38 mouse cellular contexts compared by ENCODE assay signal in the genomic region with DNA sequence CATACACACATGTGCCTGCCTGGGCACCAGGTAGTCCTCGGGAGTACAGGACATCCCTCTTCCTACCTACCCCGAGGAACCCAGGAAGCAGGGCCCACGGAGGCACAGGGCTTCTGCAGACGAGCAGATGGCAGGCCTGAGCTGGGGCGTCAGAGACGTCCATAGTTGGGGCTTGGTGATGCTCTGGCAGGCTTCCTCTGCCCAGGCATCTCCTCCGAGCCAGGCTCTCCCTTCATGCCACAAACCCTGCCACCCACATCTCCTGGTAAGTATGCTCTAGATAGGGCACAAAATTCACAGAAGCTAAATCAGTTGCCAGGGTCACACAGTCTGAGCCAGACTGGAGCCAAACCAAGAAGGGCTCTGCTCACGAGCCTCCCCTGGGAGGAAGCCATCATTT. TPM values are rescaled to one million over a fixed set of nuclear protein-coding genes. Genes with fewer than 3 reads are reported as not detected.
A peak's percentile ranks its signal among the peaks of the same experiment; 100 is the strongest.
DNase-seq lines count a peak whose midpoint lies in the region; TF ChIP-seq lines count a peak whose summit lies in the region.
"Had no signal": no experiment of that assay in that cellular context is flagged by ENCODE, and none has a peak within 500 bp of the region (broad histone marks: within the 10 kb centered on the region; RNA-seq: fewer than 3 reads in every experiment).

No protein-coding gene starts in this region.

- peaks cover 12% of the 10 kb centered on the region for H3K4me1 ChIP-seq in testis, adult 2 months (ENCODE audit: control insufficient read depth, insufficient read depth, low read length)
- H3K4me1 ChIP-seq: liver, embryonic 15.5 days had no signal

- peak; percentile 45 to 49 for DNase-seq in frontal cortex, postnatal 36 days (ENCODE audit: low spot score in 2 of 2)
- no peak for DNase-seq in frontal cortex, postnatal 14 days (ENCODE audit: low spot score in 2 of 2)
- DNase-seq in left cerebral cortex, postnatal 4 days: peak; percentile 32
- no peak for DNase-seq in left cerebral cortex, postnatal 14 days (ENCODE audit: low spot score in 2 of 2)
- no peak for DNase-seq in testis, postnatal 14 days (ENCODE audit: low spot score)
- DNase-seq in lung, postnatal 25 days (ENCODE audit: low spot score): no peak
- DNase-seq: adrenal gland, postnatal 36 days; B cell, adult 2 months; cerebellum, adult 9-10 months; gastrocnemius, postnatal 10 days; heart, postnatal 36 days; layer of hippocampus, postnatal 36 days; lung, embryonic 14.5 days; lung, postnatal 14 days; right cerebral cortex, postnatal 14 days; thymus, postnatal 4 days had no signal

- intact Hi-C loops in left cerebral cortex, postnatal 4 days (cut with DNase I): no loop called here
- intact Hi-C loops in left cerebral cortex, postnatal 14 days (cut with DNase I): no loop called here

- H3K27ac ChIP-seq in testis, adult 2 months (ENCODE audit: control insufficient read depth, insufficient read depth, low read depth, low read length): no peak overlapping the region
- H3K27ac ChIP-seq: embryonic facial prominence, embryonic 15.5 days; forebrain, embryonic 13.5 days; heart, embryonic 10.5 days; hindbrain, embryonic 12.5 days; hindbrain, postnatal 0 days; intestine, embryonic 15.5 days; limb, embryonic 10.5 days; limb, embryonic 15.5 days; liver, embryonic 15.5 days; midbrain, embryonic 10.5 days; neural tube, embryonic 12.5 days had no signal

- no peaks in the 10 kb centered on the region for H3K27me3 ChIP-seq in testis, adult 2 months (ENCODE audit: control insufficient read depth, insufficient read depth, low read length)
- H3K27me3 ChIP-seq: embryonic facial prominence, embryonic 15.5 days; forebrain, embryonic 13.5 days; hindbrain, embryonic 12.5 days; intestine, embryonic 15.5 days; limb, embryonic 15.5 days; liver, embryonic 15.5 days; neural tube, embryonic 12.5 days had no signal

- H3K36me3 ChIP-seq in testis, adult 2 months (ENCODE audit: control insufficient read depth, insufficient read depth, low read length): no peaks in the 10 kb centered on the region

- no peak for TF ChIP-seq CTCF in testis, adult 2 months (IDR thresholded peaks at IDR 0.05; ENCODE audit: control insufficient read depth, insufficient read depth, insufficient replicate concordance, low read depth, low read length)

- no peak for TF ChIP-seq POLR2A in testis, adult 2 months (IDR thresholded peaks at IDR 0.05; ENCODE audit: control insufficient read depth, low read depth, low read length)

- H3K4me3 ChIP-seq in testis, adult 2 months (ENCODE audit: control insufficient read depth, low read depth, low read length): peak overlapping the region; percentile 32
- H3K4me3 ChIP-seq: embryonic facial prominence, embryonic 15.5 days; forebrain, embryonic 13.5 days; heart, embryonic 10.5 days; hindbrain, embryonic 12.5 days; intestine, embryonic 15.5 days; limb, embryonic 10.5 days; limb, embryonic 15.5 days; liver, embryonic 15.5 days; midbrain, embryonic 10.5 days; myocyte; neural tube, embryonic 12.5 days had no signal

RNA-seq across cellular contexts. Expression of gene Rsph6a, which starts 4.3 kb away (rescaled TPM):
- total RNA-seq in left cerebral cortex, postnatal 4 days (2021): under 1 TPM; 0.30 to 0.46 TPM
- under 1 TPM; 0.29 to 0.49 TPM for total RNA-seq in left cerebral cortex, postnatal 14 days (2021)
- 226 and 241 TPM in 2 replicates for polyA plus RNA-seq in testis, adult 2 months (2012; rRNA removed)
- total RNA-seq: adrenal gland, adult 18-20 months; adrenal gland, postnatal 36 days; gastrocnemius, postnatal 10 days; heart, postnatal 36 days; hindbrain, postnatal 0 days; megakaryocyte progenitor cell, adult 5-6 weeks had no signal
- polyA plus RNA-seq: embryonic facial prominence, embryonic 15.5 days; forebrain, embryonic 13.5 days; heart, embryonic 10.5 days; heart, embryonic 16.5 days; hindbrain, embryonic 12.5 days; intestine, embryonic 15.5 days; kidney, embryonic 16.5 days; limb, embryonic 10.5 days; limb, embryonic 15.5 days; liver, embryonic 15.5 days; lung, embryonic 14.5 days; midbrain, embryonic 10.5 days; neural tube, embryonic 12.5 days; small intestine, adult 2 months; stomach, embryonic 14.5 days; thymus, postnatal 0 days had no signal

RNA-seq across cellular contexts. Expression of gene Dmwd, which starts 25.9 kb away (rescaled TPM):
- total RNA-seq in left cerebral cortex, postnatal 4 days (2021): 100 to 1,000 TPM; 147 to 151 TPM
- total RNA-seq in left cerebral cortex, postnatal 14 days (2021): 100 to 1,000 TPM; 151 to 162 TPM
- polyA plus RNA-seq in testis, adult 2 months (2012; rRNA removed): 83.7 and 92.1 TPM in 2 replicates

RNA-seq across cellular contexts. Expression of gene Sympk, which starts 26.0 kb away (rescaled TPM):
- total RNA-seq in left cerebral cortex, postnatal 4 days (2021): 10 to 100 TPM; 87.1 to 96.8 TPM
- total RNA-seq in left cerebral cortex, postnatal 14 days (2021): 100 to 1,000 TPM; 106 to 109 TPM
- polyA plus RNA-seq in testis, adult 2 months (2012; rRNA removed): 196 and 222 TPM in 2 replicates

RNA-seq across cellular contexts. Expression of gene Foxa3, which starts 26.8 kb away (rescaled TPM):
- not detected for total RNA-seq in left cerebral cortex, postnatal 4 days (2021)
- not detected for total RNA-seq in left cerebral cortex, postnatal 14 days (2021)
- 2.1 and 2.3 TPM in 2 replicates for polyA plus RNA-seq in testis, adult 2 months (2012; rRNA removed)
- total RNA-seq: adrenal gland, adult 18-20 months; adrenal gland, postnatal 36 days; heart, postnatal 36 days; hindbrain, postnatal 0 days; layer of hippocampus, postnatal 36 days; megakaryocyte progenitor cell, adult 5-6 weeks had no signal
- polyA plus RNA-seq: forebrain, embryonic 13.5 days; frontal cortex, adult 2 months; hindbrain, postnatal 0 days; limb, embryonic 10.5 days; midbrain, embryonic 16.5 days had no signal

RNA-seq across cellular contexts. Expression of gene Dmpk, which starts 33.5 kb away (rescaled TPM):
- 10 to 100 TPM; 45.3 to 46.5 TPM for total RNA-seq in left cerebral cortex, postnatal 4 days (2021)
- 10 to 100 TPM; 34.3 to 36.7 TPM for total RNA-seq in left cerebral cortex, postnatal 14 days (2021)
- polyA plus RNA-seq in testis, adult 2 months (2012; rRNA removed): 75.3 and 91.2 TPM in 2 replicates

Comparison
In these comparisons a context has a peak if more than half of its experiments do, and no peak if none do; other contexts are left out.
1. DNase-seq: peak in frontal cortex, postnatal 36 days (2 of 2) and left cerebral cortex, postnatal 4 days (single experiment); none in frontal cortex, postnatal 14 days (0 of 2), left cerebral cortex, postnatal 14 days (0 of 2), testis, postnatal 14 days (single experiment) and lung, postnatal 25 days (single experiment).